Mouse (Mus musculus) brain, embryonic 14.5 days (tissue): ENCODE data around the gene Car14.

ENCODE experiments used
- CTCF ChIP-seq: fragments of 200-500 bp; IDR thresholded peaks from 2 replicates; pipeline ENCODE4 v1.5.1; 2012; ENCODE audit warnings: inconsistent platforms, mild to moderate bottlenecking, moderate library complexity, borderline replicate concordance; ENCODE audit not compliant: insufficient read depth, insufficient read length; ENCODE audit errors: extremely low read depth
- POLR2A ChIP-seq: fragments of 200-500 bp; IDR thresholded peaks from 2 replicates; pipeline ENCODE4 v1.6.1; 2012; ENCODE audit warnings: mild to moderate bottlenecking, inconsistent platforms, borderline replicate concordance; ENCODE audit not compliant: poor library complexity, insufficient read depth, insufficient read length, severe bottlenecking; ENCODE audit errors: extremely low read depth

GRCm38 (mm10) chr3:95881979-95882815, 22.3 kb downstream of the Car14 start, which contains the start of gene Ciart:
- TF ChIP-seq CTCF (no peak), POLR2A (no peak)
